Mouse (Mus musculus): ENCODE results near the gene Rpl26. TPM values are rescaled to one million over a fixed set of nuclear protein-coding genes. Genes with fewer than 3 reads are reported as not detected.

Gene Rpl26
- polyA plus RNA-seq, 1 experiment from 2014 or later = 640 TPM

DNA sequence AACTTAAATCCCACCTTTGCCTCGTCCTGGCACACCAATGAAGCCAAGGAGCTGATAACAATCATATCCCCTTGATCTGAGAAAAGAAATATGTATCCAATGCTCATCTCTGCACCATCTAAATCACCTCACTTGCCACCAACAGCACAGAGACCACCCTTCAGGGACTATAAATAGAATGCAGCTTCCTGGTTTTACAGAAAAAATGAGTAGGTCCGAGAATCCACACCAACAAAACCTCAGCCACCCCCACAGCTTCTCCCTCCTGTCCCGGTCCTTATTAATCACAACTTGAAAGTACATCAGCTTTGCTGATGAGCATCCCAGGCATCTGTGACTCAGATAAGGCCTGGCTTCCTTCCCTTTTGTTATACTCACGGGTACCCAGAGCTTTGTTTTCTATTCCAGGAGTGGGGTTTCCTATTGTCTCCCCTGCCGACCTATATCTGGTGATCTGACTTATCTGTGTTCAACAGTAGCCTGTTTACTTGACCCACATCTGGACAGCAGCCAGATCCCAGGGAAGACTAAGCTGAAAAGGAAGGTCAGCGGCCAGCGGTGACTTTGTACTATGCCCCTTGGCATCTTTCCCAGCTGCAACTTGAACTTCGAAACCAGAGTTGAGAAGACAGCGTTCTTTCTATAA, 36.7 kb upstream of the Rpl26 start:
- Histone ChIP-seq H3K4me1 (replicated peaks) (peaks cover 24% of the 10 kb centered on the region), H3K27ac (ENCODE audit: poor library complexity, severe bottlenecking) (peak overlapping the region; percentile 29), H3K4me2 (peak overlapping the region; percentile 29), H3K4me3 (no peak overlapping the region), H3K9me3 (replicated peaks) (no peaks in the 10 kb centered on the region), H3K9ac (no peak overlapping the region), H3K36me3 (no peaks in the 10 kb centered on the region), H3K27me3 (replicated peaks) (no peaks in the 10 kb centered on the region)
- 21% methylated on average over 9 of the region's 9 CpGs for WGBS
- peak; percentile 69 for ATAC-seq (ENCODE audit: insufficient number of reproducible peaks, low FRiP score)

DNA sequence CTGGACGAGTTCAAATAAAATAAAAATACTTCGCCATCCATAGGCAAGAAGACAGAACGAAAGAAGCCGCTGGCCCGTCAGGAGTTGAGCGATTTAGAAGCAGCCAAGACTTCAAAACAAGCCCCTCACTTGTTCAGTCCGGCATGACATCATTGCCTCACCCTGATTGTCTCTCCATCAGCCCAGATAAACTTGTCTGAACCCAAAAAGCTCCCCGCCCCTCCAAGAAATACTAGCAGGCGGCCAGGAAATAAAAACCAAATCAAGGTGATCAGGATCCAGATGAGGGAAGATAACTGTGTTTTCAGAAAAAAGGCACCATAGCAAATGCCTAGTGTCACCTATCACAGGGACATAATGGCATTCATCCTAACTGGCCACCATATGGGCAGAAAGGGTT, 30.1 kb upstream of the Rpl26 start:
- Histone ChIP-seq H3K4me1 (replicated peaks) (peaks cover 13% of the 10 kb centered on the region), H3K36me3 (no peaks in the 10 kb centered on the region), H3K9ac (no peak overlapping the region), H3K27ac (ENCODE audit: poor library complexity, severe bottlenecking) (no peak overlapping the region), H3K9me3 (replicated peaks) (no peaks in the 10 kb centered on the region), H3K4me2 (no peak overlapping the region), H3K4me3 (no peak overlapping the region), H3K27me3 (replicated peaks) (no peaks in the 10 kb centered on the region)
- no peak for ATAC-seq (ENCODE audit: insufficient number of reproducible peaks, low FRiP score)
- 69% methylated on average over 9 of the region's 9 CpGs for WGBS

DNA sequence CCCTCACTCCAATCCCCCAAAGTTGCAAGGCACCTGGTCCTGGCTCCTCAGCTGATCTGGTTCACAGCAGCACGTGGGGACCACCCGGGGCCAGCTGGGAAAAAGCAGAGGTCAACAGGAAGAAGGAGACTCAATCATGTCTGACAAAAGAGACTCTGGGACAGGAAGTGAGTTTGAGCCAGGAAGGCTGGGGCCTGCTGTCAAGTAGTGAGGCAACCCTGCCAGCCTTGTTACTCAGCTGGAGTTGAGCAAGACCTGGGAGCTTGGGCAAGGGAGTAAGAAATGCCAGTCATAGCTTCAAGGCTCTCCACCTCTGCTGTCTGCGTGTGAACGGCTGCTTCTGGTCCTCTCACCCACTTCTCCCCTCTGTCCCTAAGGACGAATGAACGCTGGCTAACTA, 29.6 kb upstream of the Rpl26 start, which contains the start of gene Ndel1:
Gene Ndel1, minus strand, starts transcription at position 111 of the 400 bp plus-strand sequence.
- Histone ChIP-seq H3K9me3 (replicated peaks) (no peaks in the 10 kb centered on the region), H3K4me1 (replicated peaks) (peaks cover 13% of the 10 kb centered on the region), H3K36me3 (no peaks in the 10 kb centered on the region), H3K4me2 (no peak within 1 kb of the TSS), H3K27ac (ENCODE audit: poor library complexity, severe bottlenecking) (no peak within 1 kb of the TSS), H3K27me3 (replicated peaks) (no peaks in the 10 kb centered on the region), H3K4me3 (no peak within 1 kb of the TSS), H3K9ac (no peak within 1 kb of the TSS)
- ATAC-seq (ENCODE audit: insufficient number of reproducible peaks, low FRiP score) = no peak
- WGBS = 49% methylated on average over 6 of the region's 6 CpGs

DNA sequence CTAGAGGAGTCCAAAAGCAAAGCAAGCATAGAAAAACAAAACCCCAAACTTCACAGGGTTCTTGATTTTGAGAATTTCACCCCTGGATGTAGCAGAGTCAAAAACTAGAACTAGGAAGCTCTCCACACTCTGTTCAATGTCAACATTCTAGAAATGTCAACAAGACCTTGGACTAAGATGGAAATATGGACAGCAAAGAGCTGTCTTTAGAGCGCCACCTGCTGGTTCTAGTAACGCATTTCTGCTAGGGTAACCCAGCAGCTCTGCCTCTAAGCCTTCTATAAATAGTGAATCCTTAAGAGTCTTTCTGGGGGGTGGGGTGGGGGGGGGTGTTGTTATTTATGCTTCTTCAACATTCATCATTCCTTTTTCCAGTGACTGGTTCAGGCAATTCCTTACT, 26.5 kb upstream of the Rpl26 start:
- Histone ChIP-seq H3K9ac (no peak overlapping the region), H3K27ac (ENCODE audit: poor library complexity, severe bottlenecking) (no peak overlapping the region), H3K27me3 (replicated peaks) (no peaks in the 10 kb centered on the region), H3K4me1 (replicated peaks) (peaks cover 13% of the 10 kb centered on the region), H3K36me3 (no peaks in the 10 kb centered on the region), H3K4me2 (no peak overlapping the region), H3K9me3 (replicated peaks) (no peaks in the 10 kb centered on the region), H3K4me3 (no peak overlapping the region)
- 0% methylated on average over 2 of the region's 2 CpGs for WGBS
- peak; percentile 57; the same call in 1 of the 2 replicates for ATAC-seq (ENCODE audit: insufficient number of reproducible peaks, low FRiP score)

DNA sequence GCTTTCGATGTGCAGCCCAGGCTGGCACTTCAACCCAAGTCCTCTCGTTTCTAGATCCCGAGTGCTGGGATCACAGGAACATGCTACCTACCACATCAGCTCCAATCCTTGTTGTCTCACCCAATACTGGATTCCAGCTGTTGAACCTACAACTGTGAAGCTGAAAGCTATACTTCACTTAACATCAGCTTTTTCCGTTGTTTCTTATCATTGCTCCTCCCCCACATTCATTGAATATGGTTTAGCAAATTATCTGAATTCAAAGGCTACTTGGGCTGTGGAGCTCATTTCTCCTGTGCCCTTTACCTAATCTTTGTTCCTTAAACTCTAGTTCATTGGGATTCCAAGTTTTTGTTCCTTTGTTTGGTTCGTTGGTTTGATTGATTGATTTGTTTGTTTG, 22.6 kb upstream of the Rpl26 start:
- H3K4me2 ChIP-seq = no peak overlapping the region
- H3K36me3 ChIP-seq = no peaks in the 10 kb centered on the region
- no peak for ATAC-seq (ENCODE audit: insufficient number of reproducible peaks, low FRiP score)
- H3K4me1 ChIP-seq (replicated peaks) = peaks cover 9% of the 10 kb centered on the region
- H3K27ac ChIP-seq (ENCODE audit: poor library complexity, severe bottlenecking) = no peak overlapping the region
- 76% methylated on average over 5 of the region's 5 CpGs for WGBS
- no peaks in the 10 kb centered on the region for H3K9me3 ChIP-seq (replicated peaks)
- no peak overlapping the region for H3K9ac ChIP-seq
- H3K27me3 ChIP-seq (replicated peaks) = no peaks in the 10 kb centered on the region
- H3K4me3 ChIP-seq = no peak overlapping the region

DNA sequence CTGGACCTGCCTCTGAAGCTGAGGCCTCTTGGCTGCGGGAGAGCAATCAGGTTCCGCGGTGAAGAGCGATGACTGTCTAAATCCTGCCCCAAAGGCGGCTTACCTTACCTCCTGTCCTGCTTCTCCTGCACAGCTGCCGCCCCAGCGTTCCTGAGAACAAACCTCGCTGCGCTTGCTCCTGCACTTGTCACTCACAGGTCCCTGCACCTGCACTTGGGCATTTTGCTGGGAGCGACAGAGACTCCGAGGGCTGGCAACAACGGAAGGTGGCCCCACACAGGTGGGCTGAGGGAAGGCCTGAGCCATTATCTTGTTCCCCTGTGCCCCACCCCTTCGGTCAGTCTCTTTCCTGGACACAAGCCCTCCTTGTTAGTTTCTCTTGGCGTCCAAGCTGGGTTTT, 19.3 kb upstream of the Rpl26 start:
- Histone ChIP-seq H3K4me2 (0 out of 2 replicates have a peak overlapping the region, but pooled peaks have one; percentile 27), H3K36me3 (no peaks in the 10 kb centered on the region), H3K9ac (0 out of 2 replicates have a peak overlapping the region, but pooled peaks have one; percentile 4), H3K4me3 (no peak overlapping the region), H3K4me1 (replicated peaks) (peaks cover 5% of the 10 kb centered on the region), H3K27me3 (replicated peaks) (no peaks in the 10 kb centered on the region), H3K9me3 (replicated peaks) (no peaks in the 10 kb centered on the region), H3K27ac (ENCODE audit: poor library complexity, severe bottlenecking) (no peak overlapping the region)
- ATAC-seq (ENCODE audit: insufficient number of reproducible peaks, low FRiP score) = no peak
- WGBS = 24% methylated on average over 14 of the region's 14 CpGs

DNA sequence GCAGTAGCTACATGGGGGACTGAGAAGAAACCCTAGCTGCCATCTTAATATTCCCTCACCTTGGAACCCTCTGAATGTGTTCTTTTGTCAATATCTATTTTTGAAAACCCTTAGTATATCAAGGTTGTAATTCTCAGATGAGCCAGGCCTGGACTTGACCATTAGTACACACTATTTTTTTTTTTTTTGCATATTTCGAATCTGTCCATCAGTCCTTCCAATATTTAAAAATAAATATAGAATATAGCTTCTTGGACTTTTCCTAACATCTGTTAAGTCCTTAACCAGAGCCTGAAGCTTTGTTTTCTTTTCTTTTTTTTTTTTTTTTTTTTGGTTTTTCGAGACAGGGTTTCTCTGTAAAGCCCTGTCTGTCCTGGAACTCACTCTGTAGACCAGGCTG, 17.5 kb upstream of the Rpl26 start:
- H3K27me3 ChIP-seq (replicated peaks) = no peaks in the 10 kb centered on the region
- H3K4me3 ChIP-seq = no peak overlapping the region
- H3K4me2 ChIP-seq = no peak overlapping the region
- H3K9me3 ChIP-seq (replicated peaks) = no peaks in the 10 kb centered on the region
- ATAC-seq (ENCODE audit: insufficient number of reproducible peaks, low FRiP score) = no peak
- H3K4me1 ChIP-seq (replicated peaks) = peaks cover 5% of the 10 kb centered on the region
- H3K27ac ChIP-seq (ENCODE audit: poor library complexity, severe bottlenecking) = no peak overlapping the region
- H3K9ac ChIP-seq = no peak overlapping the region
- WGBS = 65% methylated on average over 2 of the region's 2 CpGs
- no peaks in the 10 kb centered on the region for H3K36me3 ChIP-seq

DNA sequence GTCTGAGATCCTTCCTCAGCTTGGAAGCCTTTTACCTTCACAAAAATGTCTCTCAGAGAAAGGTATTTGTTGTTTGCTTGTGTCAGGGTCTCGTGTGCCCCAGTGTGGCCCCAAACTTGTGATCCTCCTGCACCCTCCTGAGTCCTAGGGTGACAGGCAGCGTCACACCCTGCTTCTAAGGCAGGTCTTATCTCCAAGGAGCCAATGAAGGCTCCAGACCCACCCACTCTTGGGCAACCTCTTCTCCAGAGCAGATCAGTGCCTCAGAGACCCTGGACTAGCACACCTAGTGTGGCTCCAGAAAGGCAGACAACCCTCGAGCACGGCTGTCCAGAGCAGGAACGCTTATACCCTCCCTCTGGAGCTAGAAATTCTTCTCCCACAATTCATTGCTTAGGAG, 17.0 kb upstream of the Rpl26 start:
- Histone ChIP-seq H3K4me1 (replicated peaks) (peaks cover 5% of the 10 kb centered on the region), H3K4me2 (no peak overlapping the region), H3K27ac (ENCODE audit: poor library complexity, severe bottlenecking) (no peak overlapping the region), H3K36me3 (no peaks in the 10 kb centered on the region), H3K9ac (no peak overlapping the region), H3K9me3 (replicated peaks) (no peaks in the 10 kb centered on the region), H3K27me3 (replicated peaks) (no peaks in the 10 kb centered on the region), H3K4me3 (no peak overlapping the region)
- 0 out of 2 replicates have a peak, but pooled peaks have one; percentile 33 for ATAC-seq (ENCODE audit: insufficient number of reproducible peaks, low FRiP score)
- WGBS = 53% methylated on average over 5 of the region's 5 CpGs

DNA sequence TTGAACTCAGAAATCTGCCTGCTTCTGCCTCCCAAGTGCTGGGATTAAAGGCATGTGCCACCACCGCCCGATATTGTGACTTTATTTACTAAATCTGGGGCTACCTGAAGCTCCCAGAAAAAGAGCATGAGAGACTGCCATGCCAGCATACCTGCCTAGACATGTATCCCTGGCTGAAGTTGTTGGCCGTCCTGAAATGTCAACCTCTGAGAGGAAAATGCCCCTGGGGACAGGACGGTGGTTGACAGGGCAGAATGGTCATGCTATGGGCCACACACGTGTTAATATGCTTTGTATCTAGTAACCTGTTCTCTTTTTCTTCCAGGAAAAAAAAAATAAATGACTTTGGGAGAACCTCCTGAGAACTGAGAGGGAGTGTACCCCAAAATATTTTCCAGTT, 15.3 kb upstream of the Rpl26 start:
- Histone ChIP-seq H3K9ac (no peak overlapping the region), H3K4me2 (no peak overlapping the region), H3K4me3 (no peak overlapping the region), H3K4me1 (replicated peaks) (peaks cover 5% of the 10 kb centered on the region), H3K27me3 (replicated peaks) (no peaks in the 10 kb centered on the region), H3K9me3 (replicated peaks) (no peaks in the 10 kb centered on the region), H3K27ac (ENCODE audit: poor library complexity, severe bottlenecking) (no peak overlapping the region), H3K36me3 (no peaks in the 10 kb centered on the region)
- no peak for ATAC-seq (ENCODE audit: insufficient number of reproducible peaks, low FRiP score)
- 83% methylated on average over 5 of the region's 5 CpGs for WGBS

DNA sequence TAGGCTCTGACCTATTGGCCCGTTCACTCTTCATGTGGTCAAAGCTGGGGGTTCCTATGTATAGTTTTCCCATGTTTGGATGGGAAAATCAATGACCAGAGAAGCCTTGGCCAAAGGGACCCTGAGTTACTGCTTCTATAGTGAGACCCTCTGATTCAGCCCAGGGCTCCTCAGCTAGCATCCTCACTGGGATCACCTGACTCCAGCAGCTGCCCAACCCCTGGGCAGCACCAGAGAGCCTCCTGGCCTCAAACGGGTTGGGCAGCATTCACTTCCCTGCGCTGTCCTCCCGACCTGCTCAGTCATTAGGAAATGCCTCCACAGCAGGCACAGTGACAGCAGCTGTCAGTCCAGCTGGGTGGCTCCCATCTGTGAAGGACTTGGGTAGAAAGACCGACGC, 13.1 kb upstream of the Rpl26 start, which contains the start of gene Rnf222:
Gene Rnf222, plus strand, starts transcription at position 301 of the 400 bp plus-strand sequence.
- ATAC-seq (ENCODE audit: insufficient number of reproducible peaks, low FRiP score) = no peak
- 40% methylated on average over 6 of the region's 6 CpGs for WGBS
- Histone ChIP-seq H3K4me3 (no peak within 1 kb of the TSS), H3K9me3 (replicated peaks) (no peaks in the 10 kb centered on the region), H3K36me3 (no peaks in the 10 kb centered on the region), H3K4me2 (no peak within 1 kb of the TSS), H3K9ac (no peak within 1 kb of the TSS), H3K27ac (ENCODE audit: poor library complexity, severe bottlenecking) (no peak within 1 kb of the TSS), H3K4me1 (replicated peaks) (peaks cover 13% of the 10 kb centered on the region), H3K27me3 (replicated peaks) (0 out of 2 replicates have a peak, but pooled peaks cover 4% of the 10 kb centered on the region)

DNA sequence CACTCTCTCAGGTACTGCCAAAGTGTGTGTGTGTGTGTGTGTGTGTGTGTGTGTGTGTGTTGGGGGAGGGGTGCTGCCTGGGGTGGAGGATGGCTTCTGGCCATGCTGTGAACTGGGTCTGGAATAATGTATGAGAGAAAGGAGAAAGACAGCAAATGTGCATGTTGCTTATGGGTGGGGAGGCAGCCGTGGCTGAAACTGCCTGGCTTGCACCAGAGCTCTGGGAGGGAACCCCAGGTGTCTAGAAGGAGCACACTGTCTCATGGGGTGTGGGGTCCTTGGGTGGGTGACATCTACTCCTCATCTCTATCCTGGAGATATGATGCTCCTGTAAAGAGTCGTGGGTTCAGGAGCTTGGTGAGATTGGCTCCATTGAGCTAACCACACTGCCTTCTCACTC, 12.7 kb upstream of the Rpl26 start:
- no peak overlapping the region for H3K4me2 ChIP-seq
- ATAC-seq (ENCODE audit: insufficient number of reproducible peaks, low FRiP score) = no peak
- no peaks in the 10 kb centered on the region for H3K36me3 ChIP-seq
- no peak overlapping the region for H3K4me3 ChIP-seq
- H3K27ac ChIP-seq (ENCODE audit: poor library complexity, severe bottlenecking) = no peak overlapping the region
- H3K27me3 ChIP-seq (replicated peaks) = 0 out of 2 replicates have a peak, but pooled peaks cover 4% of the 10 kb centered on the region
- no peak overlapping the region for H3K9ac ChIP-seq
- H3K4me1 ChIP-seq (replicated peaks) = peaks cover 13% of the 10 kb centered on the region
- H3K9me3 ChIP-seq (replicated peaks) = no peaks in the 10 kb centered on the region
- WGBS = 64% methylated on average over 2 of the region's 2 CpGs

DNA sequence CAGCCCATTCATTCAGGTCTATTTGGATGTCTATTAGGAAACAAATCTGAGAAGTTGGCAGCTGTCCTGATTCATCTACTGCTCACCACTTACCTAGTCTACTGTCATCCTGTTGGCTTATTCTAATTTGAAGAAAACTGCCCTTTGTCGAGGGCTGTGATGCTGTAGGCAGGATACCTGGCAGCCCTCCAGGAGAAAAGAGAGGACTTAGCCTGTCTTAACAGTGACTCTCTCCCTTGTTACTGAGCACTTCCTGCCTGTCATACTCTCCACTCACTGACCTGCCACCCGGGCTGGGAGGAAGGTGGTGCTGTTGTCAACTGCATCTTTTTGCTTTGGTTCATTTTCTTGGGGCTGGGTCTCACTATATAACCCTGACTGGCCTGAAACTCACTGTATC, 10.8 kb upstream of the Rpl26 start:
- H3K4me2 ChIP-seq = no peak overlapping the region
- H3K9me3 ChIP-seq (replicated peaks) = no peaks in the 10 kb centered on the region
- WGBS = 35% methylated on average over 2 of the region's 2 CpGs
- H3K4me1 ChIP-seq (replicated peaks) = peaks cover 13% of the 10 kb centered on the region
- no peaks in the 10 kb centered on the region for H3K36me3 ChIP-seq
- no peak for ATAC-seq (ENCODE audit: insufficient number of reproducible peaks, low FRiP score)
- H3K9ac ChIP-seq = no peak overlapping the region
- no peak overlapping the region for H3K4me3 ChIP-seq
- 0 out of 2 replicates have a peak, but pooled peaks cover 4% of the 10 kb centered on the region for H3K27me3 ChIP-seq (replicated peaks)
- no peak overlapping the region for H3K27ac ChIP-seq (ENCODE audit: poor library complexity, severe bottlenecking)

Measured in heart, embryonic 12.5 days (tissue).